Mouse (Mus musculus): ENCODE results near the gene Fyn. TPM values are rescaled to one million over a fixed set of nuclear protein-coding genes. Genes with fewer than 3 reads are reported as not detected.

The Fyn gene
- total RNA-seq, 4 experiments from 2014 or later, result 113 to 122 (median 118) TPM

DNA sequence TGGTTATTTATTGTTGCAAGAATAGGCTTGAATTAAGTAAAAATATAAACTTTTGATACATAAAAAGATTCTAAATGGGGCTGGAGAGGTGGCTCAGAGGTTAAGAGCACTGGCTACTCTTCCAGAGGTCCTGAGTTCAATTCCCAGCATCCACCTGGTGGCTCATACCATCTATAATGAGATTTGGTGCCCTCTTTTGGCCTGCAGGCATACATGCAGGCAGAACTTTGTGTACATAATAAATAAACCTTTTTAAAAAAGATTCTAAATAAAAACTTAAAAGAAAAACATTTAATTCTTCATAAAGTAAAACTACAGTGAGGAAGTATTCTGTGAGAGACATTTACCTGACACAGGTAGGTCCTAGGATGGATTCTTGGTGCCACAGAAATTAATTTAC, 73.0 kb downstream of the Fyn start:
- DNase-seq (ENCODE audit: low spot score in 2 of 2), result no peak

DNA sequence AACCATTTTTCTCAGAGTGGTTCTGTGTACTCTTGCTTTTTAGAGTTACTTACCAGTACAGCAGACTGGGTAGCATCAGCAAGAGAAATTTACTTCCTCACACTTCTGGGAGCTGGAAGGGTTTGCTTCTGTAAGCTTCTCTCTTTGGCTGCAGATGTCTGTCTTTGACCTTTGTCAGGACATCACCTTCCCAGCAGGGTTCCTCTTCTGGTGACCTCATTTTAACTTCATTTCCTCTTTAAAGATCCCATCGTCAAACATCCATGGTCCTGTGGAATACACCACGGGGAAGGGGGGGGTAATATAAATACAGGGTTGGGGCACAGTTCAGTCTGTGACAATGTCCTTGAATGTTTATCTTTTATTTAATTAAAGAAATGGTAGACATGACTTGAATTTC, 74.5 kb downstream of the Fyn start:
- DNase-seq (ENCODE audit: low spot score in 2 of 2), result no peak

DNA sequence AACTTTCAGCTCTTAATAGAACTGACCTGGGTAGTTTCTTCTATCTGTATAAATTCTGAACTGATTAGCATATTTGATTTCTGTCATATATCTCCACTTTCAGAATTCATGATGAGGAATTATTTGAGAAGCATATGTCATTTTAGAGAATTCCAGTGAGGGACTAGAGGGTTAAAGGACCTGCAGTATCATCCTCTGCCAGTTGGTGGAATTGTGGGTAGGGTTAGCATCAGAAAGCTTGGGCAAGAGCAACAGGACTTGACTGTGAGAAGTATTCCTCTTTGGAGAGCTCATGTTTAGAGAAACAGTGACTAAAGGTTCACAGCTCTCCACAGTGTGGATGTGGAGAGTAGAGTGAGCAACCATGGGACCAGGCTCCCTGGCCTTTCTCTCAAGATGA, 75.3 kb downstream of the Fyn start:
- DNase-seq (ENCODE audit: low spot score in 2 of 2), result no peak

DNA sequence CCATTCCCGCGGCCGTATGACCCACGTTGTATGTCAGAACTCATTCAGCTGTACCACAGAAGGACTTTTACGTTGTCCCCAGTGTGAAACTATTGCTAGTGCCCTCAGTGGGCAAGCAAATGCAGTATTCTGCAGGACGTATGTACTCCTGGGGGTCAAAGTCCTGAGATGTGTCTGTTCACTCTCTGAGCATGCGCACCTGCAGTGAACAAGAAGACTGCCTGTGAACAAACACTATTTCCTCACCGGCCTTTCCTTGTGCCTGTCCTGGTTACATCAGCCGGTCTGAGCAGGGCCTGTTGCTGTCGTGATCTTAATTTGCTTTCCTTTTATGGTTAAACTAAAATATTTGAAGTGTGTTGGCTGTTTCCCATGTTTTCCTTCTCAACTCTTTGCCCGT, 77.2 kb downstream of the Fyn start:
- DNase-seq (ENCODE audit: low spot score in 2 of 2), result no peak

DNA sequence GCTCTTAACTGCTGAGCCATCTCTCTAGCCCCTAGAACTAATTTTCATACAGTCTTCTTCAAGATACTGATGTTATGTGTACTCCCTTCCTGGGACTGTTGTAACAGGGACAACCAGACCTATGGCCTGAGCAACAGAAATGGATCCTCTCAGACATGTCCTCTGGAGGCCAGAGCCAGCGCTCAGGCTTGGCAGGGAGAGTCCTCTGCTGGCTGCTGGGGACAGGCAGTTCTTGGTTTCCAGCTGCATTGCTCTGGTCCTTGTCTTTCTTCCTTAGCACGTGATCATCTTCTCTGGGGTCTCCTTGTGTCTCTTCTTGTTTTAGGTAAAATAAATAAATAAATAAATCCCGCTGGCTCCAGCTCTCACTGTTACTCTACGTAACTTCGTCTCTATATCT, 78.1 kb downstream of the Fyn start:
- DNase-seq (ENCODE audit: low spot score in 2 of 2), result no peak

DNA sequence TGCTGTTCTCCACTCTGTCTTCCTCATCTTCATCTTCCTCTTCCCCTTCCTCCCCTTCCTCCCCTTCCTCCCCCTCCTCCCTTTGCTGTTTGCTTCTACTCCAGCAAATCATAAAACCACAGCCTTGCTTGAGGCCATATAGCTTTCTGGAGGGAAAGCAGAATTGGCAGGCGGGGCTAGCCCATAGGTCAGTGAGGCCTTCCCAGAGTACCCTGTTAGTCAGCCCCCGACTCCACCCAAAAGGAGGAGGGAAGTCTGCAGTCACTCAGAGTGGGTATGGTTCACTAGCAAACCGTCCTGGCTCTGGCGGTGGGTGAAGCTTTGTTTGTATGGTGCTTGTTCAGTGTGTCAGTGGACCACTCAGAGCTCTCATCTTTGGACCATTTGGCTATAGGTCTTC, 80.5 kb downstream of the Fyn start:
- DNase-seq (ENCODE audit: low spot score in 2 of 2), result no peak

DNA sequence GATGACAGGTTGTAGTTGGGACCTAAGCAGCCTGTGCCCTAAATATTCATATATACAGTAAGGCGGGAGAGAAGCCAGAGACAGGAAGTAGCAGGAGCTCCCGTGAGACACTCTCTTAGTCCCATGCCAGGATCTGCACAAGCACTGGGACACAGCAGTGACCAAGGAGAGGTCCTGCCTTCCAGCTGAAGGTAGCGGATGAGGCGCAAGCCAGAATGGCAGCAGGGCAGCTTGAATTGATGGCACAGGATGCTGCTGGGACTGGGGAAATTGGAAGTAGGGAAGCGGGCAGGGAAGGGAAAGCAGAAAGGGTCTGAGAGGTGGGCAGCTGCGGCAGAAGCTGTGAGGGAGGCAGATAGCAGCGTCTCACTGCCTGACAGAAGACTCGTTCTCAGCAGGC, 81.7 kb downstream of the Fyn start:
- DNase-seq (ENCODE audit: low spot score in 2 of 2), result no peak

DNA sequence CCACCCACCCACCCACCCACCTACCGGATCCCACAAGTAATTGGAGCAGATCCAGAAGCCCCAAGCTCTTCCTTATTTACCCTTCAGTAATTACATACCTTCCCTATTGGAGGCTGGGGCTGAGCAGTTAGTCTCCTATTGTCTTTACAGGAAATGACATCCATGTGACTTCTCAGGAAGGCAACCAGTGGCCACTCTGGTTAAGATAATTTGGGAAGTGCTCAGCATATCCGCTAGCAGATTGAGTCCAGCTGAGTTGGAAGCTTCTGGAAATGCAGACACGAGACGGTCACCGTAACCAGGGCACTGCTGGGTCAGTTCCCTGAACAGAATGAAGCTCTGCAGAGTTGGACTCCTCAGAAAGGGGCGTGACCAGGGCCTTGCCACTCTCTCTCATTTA, 82.4 kb downstream of the Fyn start:
- no peak for DNase-seq (ENCODE audit: low spot score in 2 of 2)

DNA sequence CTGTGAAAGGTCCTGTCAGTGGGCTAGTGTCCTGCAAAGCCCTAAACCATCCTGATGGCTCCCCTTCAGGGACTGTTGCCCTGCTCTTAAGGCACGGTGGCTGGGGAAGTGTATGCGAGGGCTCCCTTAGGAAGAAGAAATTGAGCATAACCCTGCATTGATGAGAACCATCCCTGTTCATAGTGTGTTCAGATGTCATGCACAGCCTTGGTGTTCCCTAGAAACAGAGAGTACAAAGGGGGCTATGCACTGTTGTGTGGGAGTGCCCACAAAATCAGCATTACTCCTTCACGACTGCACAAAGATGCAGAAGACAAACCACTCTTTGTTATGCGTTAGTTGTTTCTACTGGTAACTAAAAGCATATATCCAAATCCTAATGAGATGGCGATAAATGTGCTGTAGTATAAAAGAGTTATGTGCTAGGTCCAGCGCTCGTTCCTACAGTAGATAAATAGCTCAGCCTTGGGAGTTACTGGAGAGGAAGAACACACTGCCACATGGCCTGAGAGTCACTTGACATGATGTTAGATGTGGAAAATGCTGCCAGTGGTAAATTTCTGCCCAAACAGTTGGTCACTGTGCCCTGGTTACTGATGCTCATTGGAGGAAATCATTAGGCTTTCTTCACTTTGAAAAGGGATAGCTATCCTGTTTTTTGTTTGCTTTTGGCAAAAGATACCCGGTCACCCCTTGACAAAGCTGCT, 83.4 kb downstream of the Fyn start:
- DNase-seq (ENCODE audit: low spot score in 2 of 2), result no peak

DNA sequence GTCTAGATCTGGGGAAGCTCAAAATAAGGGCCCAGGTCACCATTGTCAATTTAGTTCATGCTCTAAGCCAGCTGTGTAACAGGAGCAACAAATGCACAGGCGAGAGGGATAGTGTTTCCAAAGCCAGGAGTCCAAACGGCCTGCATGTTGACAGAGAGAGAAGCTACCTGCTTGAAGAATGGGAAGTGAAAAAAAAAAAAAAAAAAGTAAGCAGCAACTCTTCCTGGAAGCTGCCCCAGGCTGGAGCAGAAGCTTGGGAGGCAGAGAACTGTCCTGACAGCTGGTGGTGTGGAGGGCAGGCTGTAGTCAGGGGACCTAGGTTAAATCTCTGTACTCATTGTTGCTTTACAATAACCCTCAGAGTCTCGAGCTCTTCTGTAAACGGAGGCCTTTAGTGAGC, 86.7 kb downstream of the Fyn start:
- DNase-seq (ENCODE audit: low spot score in 2 of 2), result no peak

DNA sequence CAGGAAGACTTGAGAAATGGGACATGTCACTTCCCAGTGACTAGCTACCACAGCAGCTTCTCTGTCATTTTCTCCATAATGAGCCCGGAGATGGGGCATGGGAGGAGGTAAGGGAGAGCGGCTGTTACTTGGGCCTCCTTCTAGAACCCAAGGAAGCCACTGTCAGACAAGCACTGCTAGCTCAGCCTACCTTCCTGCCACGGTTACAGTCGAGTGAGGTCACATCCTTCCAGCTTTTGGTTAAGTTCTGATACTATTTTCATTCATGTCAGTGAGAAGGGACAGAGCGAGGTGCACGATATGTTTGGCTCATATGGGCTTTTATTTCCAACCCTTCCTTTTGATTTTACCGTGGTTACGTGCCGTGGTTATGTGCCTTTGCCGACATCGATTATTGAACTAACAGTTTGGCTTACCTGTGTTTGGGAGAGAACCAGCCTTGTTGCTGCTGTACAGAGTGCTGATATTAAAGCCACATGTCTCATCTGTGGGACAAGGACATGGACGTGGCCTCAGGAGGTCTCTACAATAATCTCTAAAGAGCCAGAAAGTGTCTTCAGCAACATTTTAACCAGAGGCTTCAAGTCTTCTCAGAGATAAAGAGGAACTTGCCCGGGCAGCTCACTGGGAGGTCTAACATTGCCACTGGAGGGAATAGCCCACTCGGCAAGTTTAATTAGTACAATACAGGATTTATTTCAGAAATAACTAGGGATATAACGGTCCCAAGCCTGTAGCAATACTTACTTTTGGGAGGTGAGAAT, 87.4 kb downstream of the Fyn start:
- DNase-seq (ENCODE audit: low spot score in 2 of 2), result no peak

DNA sequence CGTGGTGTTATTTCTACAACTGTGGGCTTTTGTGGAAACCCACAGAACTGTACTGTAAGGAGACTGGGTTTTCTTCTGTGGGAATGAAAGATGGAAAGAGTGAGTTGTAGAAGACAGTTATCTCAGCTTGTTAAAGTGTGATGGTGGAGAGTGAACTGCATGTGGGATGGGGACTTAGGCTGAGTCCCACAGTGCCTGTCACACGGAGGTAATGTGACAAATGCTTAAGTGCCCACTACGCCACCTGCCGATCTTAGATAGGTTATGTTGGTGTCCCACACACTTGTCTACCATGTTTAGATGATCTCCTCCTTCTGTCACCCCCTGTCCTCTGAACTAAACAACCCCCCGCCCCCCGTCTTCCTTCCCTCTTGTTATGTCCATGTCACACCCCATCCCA, 88.1 kb downstream of the Fyn start:
- DNase-seq (ENCODE audit: low spot score in 2 of 2), result no peak

DNA sequence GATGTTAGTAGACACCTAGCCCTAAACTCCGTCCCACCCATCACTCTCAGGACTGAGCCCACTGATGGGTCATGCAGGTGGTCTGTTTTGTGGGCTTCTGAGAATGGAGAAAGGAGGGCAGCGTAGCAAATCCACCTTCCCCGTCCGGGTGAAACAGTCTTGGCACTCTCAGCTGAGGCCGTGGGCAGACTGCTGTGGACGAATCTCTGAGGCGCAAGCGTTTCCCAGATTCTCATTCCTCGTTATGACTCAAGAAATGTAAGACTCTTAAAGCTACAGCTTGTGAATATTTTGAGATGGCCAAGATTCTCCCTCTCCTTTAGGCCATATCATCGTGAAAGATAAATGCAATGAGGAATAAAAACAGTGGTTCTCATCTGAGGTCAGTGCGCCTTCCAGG, 88.6 kb downstream of the Fyn start:
- no peak for DNase-seq (ENCODE audit: low spot score in 2 of 2)

DNA sequence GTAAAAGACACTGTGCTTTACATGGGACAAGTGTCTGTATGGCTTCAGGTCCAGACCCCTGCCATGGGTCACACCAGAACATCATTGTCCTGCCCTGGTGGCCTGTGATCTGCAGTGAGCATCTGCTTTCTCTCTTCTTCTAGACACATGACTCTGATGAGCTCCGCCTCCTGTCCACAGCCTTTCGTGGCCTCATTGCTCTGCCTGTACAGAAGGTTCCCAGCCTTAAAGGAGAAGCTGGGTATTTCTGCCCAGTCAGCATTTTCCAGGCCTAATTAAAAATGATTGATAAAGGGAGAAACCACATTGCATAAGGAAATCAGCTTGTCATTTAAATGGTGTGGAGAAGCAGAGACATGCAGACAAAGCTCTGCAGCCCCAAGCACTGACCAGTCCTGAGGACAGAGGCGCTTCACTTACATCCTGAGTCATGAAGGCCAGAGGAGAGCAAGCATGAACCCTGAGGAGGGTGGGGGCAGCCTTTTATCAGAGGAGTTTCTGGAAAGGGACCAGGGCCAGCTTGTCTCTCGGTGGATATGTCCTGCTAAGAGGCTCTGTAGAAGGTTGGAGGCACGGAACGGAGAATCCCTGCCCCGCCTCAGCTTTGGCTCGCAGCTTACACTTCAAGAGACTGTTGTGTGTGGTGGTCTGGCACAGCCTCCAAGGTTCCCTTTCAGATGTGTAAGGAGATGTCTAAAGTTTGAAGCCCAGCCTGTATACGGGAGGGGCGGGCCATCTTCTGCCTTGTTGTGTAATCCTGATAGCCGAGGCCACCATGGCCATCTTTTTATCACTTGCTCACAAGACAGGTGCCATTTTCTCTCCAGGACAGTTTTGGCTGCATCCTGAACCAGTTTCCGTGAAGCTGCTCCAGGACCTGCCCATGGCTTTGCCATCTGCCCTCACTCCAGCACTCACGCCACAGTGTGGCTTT, 90.4 kb downstream of the Fyn start:
- no peak for DNase-seq (ENCODE audit: low spot score in 2 of 2)

DNA sequence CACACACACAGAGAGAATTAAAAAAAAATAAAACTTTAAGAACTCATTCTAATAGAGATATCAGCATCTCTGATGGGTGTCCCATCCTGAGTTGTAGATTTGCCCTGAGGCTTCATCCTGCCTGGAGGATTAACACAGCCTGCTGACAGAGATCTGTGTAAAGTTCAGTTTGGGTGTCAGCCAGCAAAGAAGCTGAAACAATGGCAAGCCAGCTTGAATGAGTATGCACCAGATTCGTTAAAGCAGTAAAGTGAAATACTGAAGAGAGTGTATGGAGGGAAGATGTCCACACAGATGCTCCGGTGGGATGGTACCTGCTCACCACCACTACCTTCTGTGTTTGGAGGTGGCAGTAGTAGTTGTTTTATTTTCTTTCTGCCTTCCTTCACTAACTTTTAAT, 92.0 kb downstream of the Fyn start:
- DNase-seq (ENCODE audit: low spot score in 2 of 2), result no peak

DNA sequence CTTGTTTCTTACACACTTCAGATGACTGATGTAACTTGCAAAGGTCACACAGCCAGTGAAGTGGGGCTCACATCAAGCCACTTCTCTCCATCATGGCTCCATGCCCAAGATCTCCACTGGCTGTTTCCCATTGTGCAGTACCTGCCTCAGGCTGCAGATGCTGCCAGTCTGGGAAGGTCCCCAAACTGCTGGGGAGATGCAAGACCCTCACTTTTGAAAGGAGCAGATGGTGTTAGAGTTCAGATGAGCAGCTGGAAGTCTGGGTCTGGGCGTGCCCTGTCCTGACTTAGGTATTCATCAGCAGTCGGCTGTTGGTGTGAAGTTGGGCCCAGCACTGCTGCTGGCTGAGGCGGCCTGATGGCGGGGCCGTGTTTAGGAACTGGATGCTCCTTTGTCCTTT, 93.3 kb downstream of the Fyn start:
- no peak for DNase-seq (ENCODE audit: low spot score in 2 of 2)

DNA sequence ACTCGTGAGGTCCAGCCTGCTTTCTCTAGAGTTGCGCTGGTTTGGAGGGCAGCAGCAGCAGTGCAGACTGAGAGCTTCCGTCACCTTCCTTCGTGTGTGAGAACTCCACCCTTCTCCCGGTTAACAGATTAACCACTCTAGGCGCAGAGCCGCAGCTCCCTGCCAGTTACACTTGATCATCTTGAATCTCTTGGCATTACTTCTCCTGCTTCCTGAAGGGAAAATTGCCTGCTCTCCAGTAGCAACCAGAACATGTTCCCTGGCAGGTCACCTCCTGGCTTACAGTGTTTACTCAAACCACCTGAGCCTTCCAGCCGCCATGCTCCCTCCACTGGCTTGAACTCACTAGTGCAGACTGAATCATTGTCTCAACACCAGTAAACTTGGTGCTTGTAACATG, 94.1 kb downstream of the Fyn start:
- no peak for DNase-seq (ENCODE audit: low spot score in 2 of 2)

DNA sequence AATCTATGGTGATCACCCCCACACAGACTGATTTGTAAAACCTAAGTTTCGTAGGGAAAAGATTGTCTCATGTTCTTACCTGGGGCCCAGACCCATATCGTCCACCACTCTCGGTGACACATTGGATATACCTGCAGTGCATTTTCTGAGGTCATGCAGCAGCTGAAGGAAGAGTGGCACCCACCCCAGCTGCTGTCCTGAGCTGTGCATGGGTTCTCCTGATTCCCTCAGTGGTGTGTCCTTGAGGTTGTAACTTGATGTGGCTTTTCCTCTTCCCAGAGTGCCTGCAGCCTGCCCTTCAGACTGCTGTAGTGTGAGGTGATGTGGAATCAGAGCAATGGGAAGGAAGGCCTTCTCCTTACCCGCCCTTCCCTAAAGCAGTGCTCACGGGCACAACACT, 95.7 kb downstream of the Fyn start:
- no peak for DNase-seq (ENCODE audit: low spot score in 2 of 2)

DNA sequence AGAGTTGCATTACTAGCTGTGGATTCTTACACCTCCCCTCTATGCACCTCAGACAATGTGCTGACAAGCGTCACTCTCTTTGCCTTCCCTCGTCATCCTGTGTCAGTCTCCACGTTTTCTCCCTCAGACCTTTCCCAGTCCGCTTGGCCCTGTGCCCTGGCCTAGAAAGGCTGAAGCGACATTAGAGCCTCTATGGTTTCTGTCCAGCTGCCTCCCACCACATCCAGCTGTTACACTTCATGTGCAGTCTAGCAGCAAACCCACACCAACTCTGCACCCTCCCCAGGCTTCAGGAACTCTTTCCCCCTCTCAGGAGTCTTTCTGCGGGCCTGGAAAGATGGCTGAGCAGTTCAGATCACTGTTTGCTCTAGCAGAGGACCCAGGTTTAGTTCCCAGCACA, 98.7 kb downstream of the Fyn start:
- no peak for DNase-seq (ENCODE audit: low spot score in 2 of 2)

DNA sequence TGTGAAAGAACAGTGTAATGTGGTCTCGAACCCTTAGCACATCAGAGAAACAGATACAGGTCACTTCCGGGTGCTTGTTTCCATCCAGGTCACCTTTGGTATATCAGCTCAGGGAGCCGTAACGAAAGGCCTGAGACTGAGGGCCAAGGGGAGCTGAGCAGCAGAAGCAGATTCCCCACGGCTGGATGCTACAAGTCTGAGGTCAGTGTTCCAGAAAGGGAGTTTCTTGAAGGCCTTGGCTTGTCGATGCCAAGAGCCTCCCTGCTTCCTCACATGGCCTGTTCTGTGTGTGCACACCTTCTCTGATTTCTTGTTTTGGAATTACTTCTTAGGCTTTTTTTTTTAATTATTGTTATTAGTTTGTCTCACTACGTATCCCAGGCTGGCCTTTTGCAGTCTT, 99.2 kb downstream of the Fyn start:
- DNase-seq (ENCODE audit: low spot score in 2 of 2), result no peak

DNA sequence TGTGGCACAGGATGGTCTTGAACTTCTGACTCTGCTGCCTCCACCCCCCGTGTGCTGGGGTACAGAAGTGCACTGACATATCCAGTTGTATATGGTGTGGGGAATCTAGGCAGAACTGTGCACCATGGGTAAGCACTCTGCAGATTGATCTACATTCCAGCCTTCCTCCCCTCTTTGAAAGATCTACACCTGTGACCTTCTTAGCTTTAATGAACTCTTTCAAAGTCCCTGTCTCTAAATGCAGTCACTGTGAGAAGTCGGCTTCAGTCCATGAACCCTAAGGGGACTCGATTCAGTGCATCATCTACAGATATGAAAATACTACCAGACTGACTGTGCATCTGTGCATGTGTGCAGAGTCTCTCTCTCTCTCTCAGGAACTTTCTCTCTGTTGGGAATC, 99.9 kb downstream of the Fyn start:
- DNase-seq (ENCODE audit: low spot score in 2 of 2), result no peak

DNA sequence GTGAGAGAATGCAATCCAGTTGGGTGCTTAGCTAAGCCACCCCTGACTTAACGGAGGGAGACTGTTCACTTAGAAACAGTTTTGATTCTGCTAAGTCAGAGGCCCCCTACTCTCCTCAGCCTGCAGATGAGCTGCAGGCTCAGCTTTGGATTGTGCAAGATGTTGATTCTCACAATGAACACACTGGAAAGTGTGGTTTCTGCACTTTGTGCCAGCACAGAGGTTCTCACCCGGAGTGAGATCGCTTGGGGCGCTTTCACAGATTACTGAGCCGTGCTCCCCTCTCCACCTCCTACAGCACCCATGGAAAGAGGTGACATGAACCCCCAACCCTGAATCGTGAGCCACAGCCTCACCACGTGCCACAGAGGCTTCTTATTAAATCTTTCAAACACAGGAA, 100.7 kb downstream of the Fyn start:
- no peak for DNase-seq (ENCODE audit: low spot score in 2 of 2)

Data from layer of hippocampus, adult 8-10 months (tissue).